Mouse (Mus musculus) heart, postnatal 36 days (tissue): Measurements from ENCODE around the gene Nkg7. TPM values are rescaled to one million over a fixed set of nuclear protein-coding genes. Genes with fewer than 3 reads are reported as not detected.
A peak's percentile ranks its signal among the peaks of the same experiment; 100 is the strongest.

Experiments
- DNase-seq, 2 experiments: peaks; one replicate each; pipeline ENCODE4 v3.0.0; 2021 to 2022
- intact Hi-C: fragments of 180-260 bp; cut with DNase I; formaldehyde crosslinking; loops from one replicate; pipeline ENCODE4 v1.15.1; 2025
- total RNA-seq, 2 experiments: library from RNA; stranded (reverse); gene quantifications; 2 replicates each; pipeline ENCODE4 v1.2.3; 2021

The Nkg7 gene
- total RNA-seq, 2 experiments from 2014 or later, result not detected

- intact Hi-C loops, result loop anchor here (5.0 kb wide), 2 partner anchors 136 to 804 kb away; partner anchors contain the start of genes 1700028J19Rik and 2410002F23Rik
- peak; percentile 83 for DNase-seq
These were observed 6.4 kb downstream of the Nkg7 start for GRCm38 (mm10) chr7:43443126-43443916.

- peak; percentile 90 to 92 for DNase-seq
- intact Hi-C loops, result loop anchor here (5.0 kb wide), 2 partner anchors 137 to 803 kb away; partner anchors contain the start of genes 1700028J19Rik and 2410002F23Rik
These were observed 7.0 kb downstream of the Nkg7 start, which contains the start of the genes Etfb and Gm45233 for GRCm38 (mm10) chr7:43443917-43444293. Etfb (plus strand) TSS chr7:43444083. Gm45233 (plus strand) TSS chr7:43444128.

DNA sequence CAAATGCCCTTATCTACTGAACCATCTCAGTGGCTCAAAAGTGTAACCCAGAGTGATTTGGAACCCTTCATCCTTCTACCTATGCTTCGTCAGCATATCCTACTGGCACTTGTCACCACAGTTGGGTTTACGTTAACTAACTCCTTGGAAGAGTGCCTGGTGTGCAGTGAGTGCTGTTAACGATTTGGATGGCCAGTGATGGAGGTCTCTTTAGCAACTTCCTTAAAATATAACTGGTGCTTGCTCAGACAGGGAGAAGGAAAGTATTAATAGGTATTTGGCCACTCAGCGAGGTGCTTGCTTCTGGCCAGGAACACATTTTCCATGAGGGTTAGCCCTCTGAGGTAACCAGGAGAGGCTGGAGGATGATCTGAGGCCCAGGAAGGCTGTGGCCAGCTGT is 10.9 kb downstream of the Nkg7 start:
- intact Hi-C loops, result no loop called here
- DNase-seq, result no peak

GRCm38 (mm10) chr7:43448246-43448645 is 11.4 kb downstream of the Nkg7 start:
- intact Hi-C loops, result no loop called here
- DNase-seq, result no peak

- intact Hi-C loops, result no loop called here
- DNase-seq, result no peak
These were observed 12.9 kb downstream of the Nkg7 start for GRCm38 (mm10) chr7:43449811-43450210.

- no peak for DNase-seq
- intact Hi-C loops, result no loop called here
These were observed 14.9 kb downstream of the Nkg7 start for GRCm38 (mm10) chr7:43451726-43452125.

DNA sequence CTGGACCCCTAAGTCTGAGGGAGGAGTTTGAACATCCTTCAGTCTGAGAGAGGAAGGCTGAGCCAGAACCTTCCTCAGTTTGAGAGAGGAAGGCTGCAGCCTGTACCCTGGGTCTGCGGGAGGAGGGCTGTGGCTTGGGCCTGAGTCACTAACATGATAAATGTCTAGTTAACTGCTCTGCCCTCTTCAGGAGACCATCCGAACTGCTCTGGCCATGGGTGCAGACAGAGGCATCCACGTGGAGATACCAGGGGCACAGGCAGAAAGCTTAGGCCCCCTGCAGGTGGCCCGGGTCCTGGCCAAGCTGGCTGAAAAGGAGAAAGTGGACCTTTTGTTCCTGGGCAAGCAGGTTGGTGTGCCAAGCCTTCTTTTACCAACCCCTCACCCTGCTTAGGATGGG is 15.7 kb downstream of the Nkg7 start:
- no peak for DNase-seq
- intact Hi-C loops, result no loop called here

GRCm38 (mm10) chr7:43453599-43454355 is 16.9 kb downstream of the Nkg7 start:
- no peak for DNase-seq
- intact Hi-C loops, result no loop called here

DNA sequence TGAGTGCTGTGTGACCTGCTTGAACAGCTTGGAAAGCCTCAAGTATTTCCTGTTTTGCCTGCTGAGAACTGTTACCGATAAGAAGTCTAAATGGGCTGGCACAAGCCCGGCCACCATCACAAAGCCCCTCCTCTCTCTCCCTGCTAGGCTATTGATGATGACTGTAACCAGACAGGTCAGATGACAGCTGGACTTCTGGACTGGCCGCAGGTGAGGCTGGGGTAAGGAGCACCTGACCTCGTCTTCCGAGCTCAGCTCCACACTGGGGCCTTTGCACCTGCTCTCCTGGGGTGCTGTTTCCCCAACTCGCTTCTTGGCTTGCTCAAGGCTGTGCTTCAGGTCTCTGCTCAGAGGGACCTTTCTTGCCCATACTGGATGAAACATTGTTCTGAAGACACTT is 17.5 kb downstream of the Nkg7 start:
- no peak for DNase-seq
- intact Hi-C loops, result no loop called here

- DNase-seq, result no peak
- intact Hi-C loops, result no loop called here
These were observed 26.0 kb downstream of the Nkg7 start, which contains the start of gene Vsig10l for GRCm38 (mm10) chr7:43462851-43463250. Vsig10l (plus strand) TSS chr7:43463151.

- intact Hi-C loops, result no loop called here
- no peak for DNase-seq
These were observed 27.1 kb downstream of the Nkg7 start for GRCm38 (mm10) chr7:43463976-43464375.

DNA sequence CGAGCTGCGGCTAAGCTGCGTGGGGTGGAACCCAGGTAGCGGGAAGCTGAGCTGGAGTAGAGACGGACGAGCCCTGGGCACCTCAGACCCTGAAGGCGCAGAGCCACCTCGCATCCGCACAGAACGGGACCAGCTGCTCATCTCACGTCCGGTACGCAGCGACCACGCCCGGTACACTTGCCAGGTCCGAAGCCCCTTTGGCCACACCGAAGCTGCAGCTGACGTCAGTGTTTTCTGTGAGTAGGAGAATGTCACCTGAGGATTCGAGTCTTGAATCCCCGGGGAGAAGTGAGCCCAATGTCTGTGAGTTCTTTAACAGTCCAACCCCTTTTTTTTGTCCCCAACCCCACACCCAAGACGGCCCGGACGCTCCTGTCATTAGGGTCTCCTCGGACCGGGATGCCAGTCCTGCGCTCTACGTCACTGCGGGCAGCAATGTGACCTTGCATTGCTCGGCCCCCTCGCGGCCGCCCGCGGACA is 28.0 kb downstream of the Nkg7 start:
- intact Hi-C loops, result loop anchor here (5.0 kb wide), 3 partner anchors 97 to 207 kb away; partner anchors contain the start of genes Ctu1, Zfp658 and Zfp719
- DNase-seq, result no peak

- peak; percentile 87 for DNase-seq
- intact Hi-C loops, result loop anchor here (1.0 to 5.0 kb wide), 4 partner anchors 42 to 207 kb away; partner anchors contain the start of genes Ctu1, Zfp658 and Zfp719
These were observed 28.6 kb downstream of the Nkg7 start for GRCm38 (mm10) chr7:43465344-43466098.

GRCm38 (mm10) chr7:43466099-43466694 is 29.3 kb downstream of the Nkg7 start:
- DNase-seq, result peak; percentile 81 to 83
- intact Hi-C loops, result loop anchor here (1.0 to 5.0 kb wide), 4 partner anchors 43 to 206 kb away; partner anchors contain the start of genes Ctu1, Zfp658 and Zfp719

GRCm38 (mm10) chr7:43470373-43470772 is 33.5 kb downstream of the Nkg7 start:
- intact Hi-C loops, result no loop called here
- peak in 1 of 2 experiments; percentile 47 for DNase-seq

- no peak for DNase-seq
- intact Hi-C loops, result no loop called here
These were observed 38.8 kb downstream of the Nkg7 start for GRCm38 (mm10) chr7:43475706-43476105.

DNA sequence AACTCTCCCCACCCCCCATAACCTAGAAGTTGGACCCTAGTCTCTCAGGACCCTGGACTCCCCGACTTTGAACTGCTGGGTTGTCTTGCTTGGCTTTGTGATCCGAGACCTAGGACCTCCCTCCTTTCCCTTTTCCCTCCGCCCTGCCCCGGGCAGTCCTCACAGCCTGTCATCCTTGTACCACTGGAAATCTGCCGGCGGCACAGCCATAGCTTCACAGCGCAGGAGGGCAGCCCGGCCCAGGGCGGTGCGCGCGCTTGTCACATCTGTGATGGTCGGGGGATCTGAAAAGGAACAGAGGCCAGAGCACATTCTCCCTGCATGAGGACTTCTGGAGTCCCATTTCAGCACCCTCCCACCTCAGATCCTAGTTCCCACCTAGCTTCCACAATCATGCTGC is 39.5 kb downstream of the Nkg7 start:
- intact Hi-C loops, result no loop called here
- no peak for DNase-seq

DNA sequence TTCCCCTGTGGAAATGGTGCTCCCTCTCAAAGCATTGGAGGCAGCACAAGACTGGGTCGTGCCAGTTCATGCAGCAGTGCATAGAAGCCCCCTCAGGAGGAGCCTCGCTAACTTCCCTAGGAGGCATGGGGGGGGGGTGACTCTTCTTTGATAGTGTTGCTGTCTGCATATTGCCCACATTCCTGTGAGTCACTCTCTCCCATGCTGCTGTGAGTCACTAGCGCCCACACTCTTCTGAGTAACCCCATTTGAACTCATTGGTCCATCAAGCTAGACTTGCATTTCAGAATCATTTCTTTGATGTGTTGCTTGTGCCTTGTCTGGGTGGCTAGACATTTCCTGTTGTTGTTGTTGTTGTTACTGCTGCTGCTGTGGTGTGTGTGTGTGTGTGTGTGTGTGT is 44.3 kb downstream of the Nkg7 start:
- DNase-seq, result no peak
- intact Hi-C loops, result no loop called here

DNA sequence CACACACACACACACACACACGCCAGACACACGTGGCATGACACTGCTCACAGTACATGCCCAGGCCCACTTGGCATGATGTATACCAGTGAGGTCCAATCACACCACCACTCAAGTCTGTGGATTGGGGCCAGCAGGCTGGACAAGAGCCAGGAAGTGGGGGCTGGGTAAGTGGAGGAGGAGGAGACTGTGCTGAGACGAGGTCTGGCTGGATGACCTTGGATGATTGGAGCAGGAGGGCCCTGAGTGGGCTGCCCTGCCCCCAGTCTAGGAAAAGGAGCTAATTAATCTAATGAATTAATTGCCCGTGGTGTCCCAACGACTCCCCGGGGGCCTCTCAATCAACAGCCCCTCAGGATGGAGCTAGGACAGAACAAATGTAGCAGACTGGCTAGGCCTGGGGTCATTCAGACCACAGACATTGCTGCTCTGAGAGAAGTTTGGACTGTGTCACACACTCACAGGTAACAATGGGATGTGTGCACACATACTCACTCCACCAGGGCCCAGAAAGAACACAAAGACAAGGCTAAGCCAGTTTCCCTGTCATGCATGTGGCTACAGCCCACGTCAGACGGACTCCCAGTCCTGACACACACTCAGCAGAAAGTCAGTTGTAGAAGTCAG is 45.3 kb downstream of the Nkg7 start:
- DNase-seq, result no peak
- intact Hi-C loops, result no loop called here
